Mouse (Mus musculus): ENCODE results near the gene Zfp799.
A peak's percentile ranks its signal among the peaks of the same experiment; 100 is the strongest.

Gene Zfp799

GRCm38 (mm10) chr17:32787436-32788093 is 42.5 kb downstream of the Zfp799 start:
- DNase-seq (ENCODE audit: low read depth, low spot score), result peak; percentile 38

- peak; percentile 39 for DNase-seq (ENCODE audit: low read depth, low spot score)
These were observed 43.1 kb downstream of the Zfp799 start for GRCm38 (mm10) chr17:32786944-32787343.

- DNase-seq (ENCODE audit: low read depth, low spot score), result no peak
These were observed 44.4 kb downstream of the Zfp799 start for GRCm38 (mm10) chr17:32785656-32786055.

- no peak for DNase-seq (ENCODE audit: low read depth, low spot score)
These were observed 52.5 kb downstream of the Zfp799 start for GRCm38 (mm10) chr17:32777564-32777963.

GRCm38 (mm10) chr17:32771213-32771612 is 58.8 kb downstream of the Zfp799 start:
- DNase-seq (ENCODE audit: low read depth, low spot score), result peak; percentile 31

- no peak for DNase-seq (ENCODE audit: low read depth, low spot score)
These were observed 63.6 kb downstream of the Zfp799 start for GRCm38 (mm10) chr17:32766422-32766821.
